Mouse (Mus musculus): ENCODE measurements around the gene Cfap61. TPM values are rescaled to one million over a fixed set of nuclear protein-coding genes. Genes with fewer than 3 reads are reported as not detected.

The Cfap61 gene
- polyA plus RNA-seq, 1 experiment from 2014 or later: 2.9 TPM

GRCm38 (mm10) chr2:146073300-146073699 lies 138.7 kb downstream of the Cfap61 start:
- Histone ChIP-seq H3K9ac (no peak overlapping the region), H3K27me3 (no peaks in the 10 kb centered on the region), H3K27ac (replicated peaks) (no peak overlapping the region), H3K4me2 (no peak overlapping the region), H3K9me3 (no peaks in the 10 kb centered on the region), H3K4me3 (no peak overlapping the region), H3K4me1 (replicated peaks) (no peaks in the 10 kb centered on the region), H3K36me3 (no peaks in the 10 kb centered on the region)
- WGBS: 17% methylated on average over 6 of the region's 6 CpGs
- no peak for ATAC-seq (ENCODE audit: low FRiP score, low read depth)

- 93% methylated on average over 10 of the region's 10 CpGs for WGBS
- Histone ChIP-seq H3K27me3 (no peaks in the 10 kb centered on the region), H3K9me3 (no peaks in the 10 kb centered on the region), H3K4me1 (replicated peaks) (no peaks in the 10 kb centered on the region), H3K9ac (no peak overlapping the region), H3K4me3 (no peak overlapping the region), H3K36me3 (no peaks in the 10 kb centered on the region), H3K27ac (replicated peaks) (no peak overlapping the region), H3K4me2 (no peak overlapping the region)
- ATAC-seq (ENCODE audit: low FRiP score, low read depth): no peak
Measured at GRCm38 (mm10) chr2:146077117-146077516, 142.5 kb downstream of the Cfap61 start.

GRCm38 (mm10) chr2:146080282-146080681 lies 145.7 kb downstream of the Cfap61 start:
- Histone ChIP-seq H3K4me3 (no peak overlapping the region), H3K36me3 (no peaks in the 10 kb centered on the region), H3K27me3 (no peaks in the 10 kb centered on the region), H3K4me1 (replicated peaks) (no peaks in the 10 kb centered on the region), H3K9ac (no peak overlapping the region), H3K27ac (replicated peaks) (no peak overlapping the region), H3K9me3 (no peaks in the 10 kb centered on the region), H3K4me2 (no peak overlapping the region)
- no peak for ATAC-seq (ENCODE audit: low FRiP score, low read depth)
- 93% methylated on average over 4 of the region's 4 CpGs for WGBS

- no peak for ATAC-seq (ENCODE audit: low FRiP score, low read depth)
- Histone ChIP-seq H3K4me3 (no peak overlapping the region), H3K27ac (replicated peaks) (no peak overlapping the region), H3K9me3 (no peaks in the 10 kb centered on the region), H3K27me3 (no peaks in the 10 kb centered on the region), H3K4me1 (replicated peaks) (no peaks in the 10 kb centered on the region), H3K4me2 (no peak overlapping the region), H3K36me3 (no peaks in the 10 kb centered on the region), H3K9ac (no peak overlapping the region)
- WGBS: 32% methylated on average over 6 of the region's 6 CpGs
Measured at GRCm38 (mm10) chr2:146083326-146083871, 148.8 kb downstream of the Cfap61 start.

GRCm38 (mm10) chr2:146087411-146087810 lies 152.8 kb downstream of the Cfap61 start:
- Histone ChIP-seq H3K36me3 (no peaks in the 10 kb centered on the region), H3K27me3 (no peaks in the 10 kb centered on the region), H3K4me3 (no peak overlapping the region), H3K9ac (no peak overlapping the region), H3K27ac (replicated peaks) (no peak overlapping the region), H3K4me1 (replicated peaks) (peaks cover 6% of the 10 kb centered on the region; the same call in 1 of the 2 replicates), H3K4me2 (no peak overlapping the region), H3K9me3 (no peaks in the 10 kb centered on the region)
- 92% methylated on average over 1 of the region's 1 CpGs for WGBS
- no peak for ATAC-seq (ENCODE audit: low FRiP score, low read depth)

- Histone ChIP-seq H3K36me3 (no peaks in the 10 kb centered on the region), H3K9me3 (no peaks in the 10 kb centered on the region), H3K4me2 (no peak overlapping the region), H3K27ac (replicated peaks) (no peak overlapping the region), H3K4me1 (replicated peaks) (peaks cover 6% of the 10 kb centered on the region; the same call in 1 of the 2 replicates), H3K27me3 (no peaks in the 10 kb centered on the region), H3K9ac (no peak overlapping the region), H3K4me3 (no peak overlapping the region)
- ATAC-seq (ENCODE audit: low FRiP score, low read depth): no peak
- 45% methylated on average over 6 of the region's 6 CpGs for WGBS
Measured at GRCm38 (mm10) chr2:146089157-146089692, 154.6 kb downstream of the Cfap61 start.

- no peak overlapping the region for H3K4me2 ChIP-seq
Measured at GRCm38 (mm10) chr2:146097532-146097931, 162.9 kb downstream of the Cfap61 start.

GRCm38 (mm10) chr2:146098853-146099717 lies 164.5 kb downstream of the Cfap61 start:
- Histone ChIP-seq H3K27me3 (0 out of 2 replicates have a peak, but pooled peaks cover 3% of the 10 kb centered on the region), H3K4me2 (no peak overlapping the region), H3K4me1 (replicated peaks) (0 out of 2 replicates have a peak, but pooled peaks cover 3% of the 10 kb centered on the region), H3K9ac (no peak overlapping the region), H3K36me3 (no peaks in the 10 kb centered on the region), H3K4me3 (no peak overlapping the region), H3K9me3 (no peaks in the 10 kb centered on the region), H3K27ac (replicated peaks) (no peak overlapping the region)
- no peak for ATAC-seq (ENCODE audit: low FRiP score, low read depth)
- WGBS: 73% methylated on average over 16 of the region's 16 CpGs

More at GRCm38 (mm10) chr2:146097532-146097931, 162.9 kb downstream of the Cfap61 start:
- Histone ChIP-seq H3K27me3 (no peaks in the 10 kb centered on the region), H3K4me1 (replicated peaks) (0 out of 2 replicates have a peak, but pooled peaks cover 3% of the 10 kb centered on the region), H3K4me3 (no peak overlapping the region), H3K27ac (replicated peaks) (no peak overlapping the region), H3K36me3 (no peaks in the 10 kb centered on the region), H3K9ac (no peak overlapping the region), H3K9me3 (no peaks in the 10 kb centered on the region)
- no peak for ATAC-seq (ENCODE audit: low FRiP score, low read depth)
- WGBS: 96% methylated on average over 5 of the region's 5 CpGs

- Histone ChIP-seq H3K27ac (replicated peaks) (no peak overlapping the region), H3K9me3 (no peaks in the 10 kb centered on the region), H3K4me1 (replicated peaks) (0 out of 2 replicates have a peak, but pooled peaks cover 3% of the 10 kb centered on the region), H3K36me3 (no peaks in the 10 kb centered on the region), H3K4me3 (no peak overlapping the region), H3K27me3 (0 out of 2 replicates have a peak, but pooled peaks cover 3% of the 10 kb centered on the region), H3K4me2 (no peak overlapping the region), H3K9ac (no peak overlapping the region)
- 91% methylated on average over 3 of the region's 3 CpGs for WGBS
- no peak for ATAC-seq (ENCODE audit: low FRiP score, low read depth)
Measured at GRCm38 (mm10) chr2:146099838-146100237, 165.3 kb downstream of the Cfap61 start.

- no peaks in the 10 kb centered on the region for H3K9me3 ChIP-seq
- H3K36me3 ChIP-seq: no peaks in the 10 kb centered on the region
- H3K4me2 ChIP-seq: no peak overlapping the region
- WGBS: 67% methylated on average over 10 of the region's 10 CpGs
- 0 out of 2 replicates have a peak, but pooled peaks cover 3% of the 10 kb centered on the region for H3K4me1 ChIP-seq (replicated peaks)
- H3K27me3 ChIP-seq: 0 out of 2 replicates have a peak, but pooled peaks cover 3% of the 10 kb centered on the region
- no peak overlapping the region for H3K4me3 ChIP-seq
- H3K9ac ChIP-seq: no peak overlapping the region
- ATAC-seq (ENCODE audit: low FRiP score, low read depth): no peak
- H3K27ac ChIP-seq (replicated peaks): no peak overlapping the region
Measured at GRCm38 (mm10) chr2:146100489-146101060, 166.0 kb downstream of the Cfap61 start.

- Histone ChIP-seq H3K27ac (replicated peaks) (no peak overlapping the region), H3K9me3 (no peaks in the 10 kb centered on the region), H3K9ac (no peak overlapping the region), H3K4me3 (no peak overlapping the region), H3K36me3 (no peaks in the 10 kb centered on the region), H3K4me2 (no peak overlapping the region), H3K4me1 (replicated peaks) (0 out of 2 replicates have a peak, but pooled peaks cover 3% of the 10 kb centered on the region), H3K27me3 (0 out of 2 replicates have a peak, but pooled peaks cover 3% of the 10 kb centered on the region)
- WGBS: 83% methylated on average over 3 of the region's 3 CpGs
- no peak for ATAC-seq (ENCODE audit: low FRiP score, low read depth)
Measured at GRCm38 (mm10) chr2:146102600-146102999, 168.0 kb downstream of the Cfap61 start.

GRCm38 (mm10) chr2:146105341-146105740 lies 170.8 kb downstream of the Cfap61 start:
- Histone ChIP-seq H3K4me2 (no peak overlapping the region), H3K4me1 (replicated peaks) (0 out of 2 replicates have a peak, but pooled peaks cover 3% of the 10 kb centered on the region), H3K9ac (no peak overlapping the region), H3K36me3 (no peaks in the 10 kb centered on the region), H3K27ac (replicated peaks) (no peak overlapping the region), H3K9me3 (no peaks in the 10 kb centered on the region), H3K4me3 (no peak overlapping the region), H3K27me3 (0 out of 2 replicates have a peak, but pooled peaks cover 3% of the 10 kb centered on the region)
- WGBS: 74% methylated on average over 6 of the region's 6 CpGs
- no peak for ATAC-seq (ENCODE audit: low FRiP score, low read depth)

Data from hindbrain, embryonic 15.5 days (tissue).